Mouse (Mus musculus): ENCODE results near the gene Rgs12. TPM values are rescaled to one million over a fixed set of nuclear protein-coding genes. Genes with fewer than 3 reads are reported as not detected.

The Rgs12 gene
- polyA plus RNA-seq, 1 experiment from 2014 or later, result 30.0 TPM

- H3K36me3 ChIP-seq (ENCODE audit: control insufficient read depth, insufficient read depth), result no peaks in the 10 kb centered on the region
- no peaks in the 10 kb centered on the region for H3K27me3 ChIP-seq (ENCODE audit: control insufficient read depth, insufficient read depth, low read length)
- peaks cover 16% of the 10 kb centered on the region for H3K4me1 ChIP-seq (ENCODE audit: control insufficient read depth, insufficient read depth, low read length)
- 85% methylated on average over 9 of the region's 9 CpGs for WGBS
- no peak for ATAC-seq (replicated peaks; ENCODE audit: extremely low read depth, insufficient read depth, low FRiP score)
- no peak overlapping the region for H3K4me3 ChIP-seq (ENCODE audit: low read length)
- H3K27ac ChIP-seq (ENCODE audit: low read length), result peak overlapping the region; percentile 21; the same call in 1 of the 2 replicates
- H3K4me2 ChIP-seq (ENCODE audit: low read depth, low read length), result no peak overlapping the region
- no peaks in the 10 kb centered on the region for H3K9me3 ChIP-seq (replicated peaks; ENCODE audit: control insufficient read depth, low read length)
- H3K9ac ChIP-seq (ENCODE audit: low read length), result no peak overlapping the region
These were observed 18.9 kb upstream of the Rgs12 start for GRCm38 (mm10) chr5:34930151-34930975.

- Histone ChIP-seq H3K27me3 (ENCODE audit: control insufficient read depth, insufficient read depth, low read length) (no peaks in the 10 kb centered on the region), H3K9me3 (replicated peaks; ENCODE audit: control insufficient read depth, low read length) (no peaks in the 10 kb centered on the region), H3K4me3 (ENCODE audit: low read length) (no peak overlapping the region), H3K27ac (ENCODE audit: low read length) (peak overlapping the region; percentile 21; the same call in 1 of the 2 replicates), H3K36me3 (ENCODE audit: control insufficient read depth, insufficient read depth) (no peaks in the 10 kb centered on the region), H3K4me2 (ENCODE audit: low read depth, low read length) (no peak overlapping the region), H3K4me1 (ENCODE audit: control insufficient read depth, insufficient read depth, low read length) (peaks cover 16% of the 10 kb centered on the region), H3K9ac (ENCODE audit: low read length) (no peak overlapping the region)
- no peak for ATAC-seq (replicated peaks; ENCODE audit: extremely low read depth, insufficient read depth, low FRiP score)
- whole genome bisulfite sequencing, result 78% methylated on average over 2 of the region's 2 CpGs
These were observed 18.2 kb upstream of the Rgs12 start for GRCm38 (mm10) chr5:34931091-34931490.

GRCm38 (mm10) chr5:34931516-34932457 is 17.5 kb upstream of the Rgs12 start:
- H3K9ac ChIP-seq (ENCODE audit: low read length), result peak overlapping the region; percentile 34; the same call in 1 of the 2 replicates
- ATAC-seq (replicated peaks; ENCODE audit: extremely low read depth, insufficient read depth, low FRiP score), result peak; percentile 43; the same call in 1 of the 2 replicates
- 21% methylated on average over 11 of the region's 11 CpGs for WGBS

DNA sequence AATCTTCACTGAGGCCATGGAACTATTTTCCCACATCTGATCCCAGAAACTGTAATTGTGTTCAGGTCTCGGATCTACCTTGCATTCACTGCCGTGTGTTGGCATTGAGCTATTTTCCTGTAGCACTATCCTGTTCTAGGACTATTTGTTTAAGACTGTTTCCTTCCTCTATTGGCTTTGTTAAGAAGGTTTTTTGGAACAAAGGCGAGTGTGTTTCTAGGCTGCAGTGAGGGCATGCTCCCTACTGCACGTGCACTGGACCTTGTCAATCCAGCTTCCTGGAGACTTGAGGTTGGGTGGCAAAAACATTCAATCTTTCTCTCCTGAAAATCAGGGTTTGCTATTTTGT is 16.8 kb upstream of the Rgs12 start:
- no peaks in the 10 kb centered on the region for H3K36me3 ChIP-seq (ENCODE audit: control insufficient read depth, insufficient read depth)
- WGBS, result 56% methylated on average over 4 of the region's 4 CpGs
- peaks cover 16% of the 10 kb centered on the region for H3K4me1 ChIP-seq (ENCODE audit: control insufficient read depth, insufficient read depth, low read length)
- no peaks in the 10 kb centered on the region for H3K9me3 ChIP-seq (replicated peaks; ENCODE audit: control insufficient read depth, low read length)
- no peak overlapping the region for H3K4me2 ChIP-seq (ENCODE audit: low read depth, low read length)
- peak overlapping the region; percentile 87 for H3K27ac ChIP-seq (ENCODE audit: low read length)
- no peaks in the 10 kb centered on the region for H3K27me3 ChIP-seq (ENCODE audit: control insufficient read depth, insufficient read depth, low read length)
- 0 out of 2 replicates have a peak, but pooled peaks have one; percentile 23 for ATAC-seq (replicated peaks; ENCODE audit: extremely low read depth, insufficient read depth, low FRiP score)
- H3K9ac ChIP-seq (ENCODE audit: low read length), result no peak overlapping the region; the same call in 1 of the 2 replicates
- no peak overlapping the region for H3K4me3 ChIP-seq (ENCODE audit: low read length)

More at GRCm38 (mm10) chr5:34931516-34932457, 17.5 kb upstream of the Rgs12 start:
- Histone ChIP-seq H3K27me3 (ENCODE audit: control insufficient read depth, insufficient read depth, low read length) (no peaks in the 10 kb centered on the region), H3K4me3 (ENCODE audit: low read length) (no peak overlapping the region), H3K4me1 (ENCODE audit: control insufficient read depth, insufficient read depth, low read length) (peaks cover 16% of the 10 kb centered on the region), H3K36me3 (ENCODE audit: control insufficient read depth, insufficient read depth) (no peaks in the 10 kb centered on the region), H3K27ac (ENCODE audit: low read length) (peak overlapping the region; percentile 87), H3K4me2 (ENCODE audit: low read depth, low read length) (peak overlapping the region; percentile 14; the same call in 1 of the 2 replicates), H3K9me3 (replicated peaks; ENCODE audit: control insufficient read depth, low read length) (no peaks in the 10 kb centered on the region)

GRCm38 (mm10) chr5:34933461-34933860 is 15.8 kb upstream of the Rgs12 start:
- Histone ChIP-seq H3K9ac (ENCODE audit: low read length) (no peak overlapping the region), H3K4me1 (ENCODE audit: control insufficient read depth, insufficient read depth, low read length) (peaks cover 16% of the 10 kb centered on the region), H3K4me3 (ENCODE audit: low read length) (no peak overlapping the region), H3K27ac (ENCODE audit: low read length) (no peak overlapping the region), H3K36me3 (ENCODE audit: control insufficient read depth, insufficient read depth) (no peaks in the 10 kb centered on the region), H3K4me2 (ENCODE audit: low read depth, low read length) (no peak overlapping the region), H3K27me3 (ENCODE audit: control insufficient read depth, insufficient read depth, low read length) (no peaks in the 10 kb centered on the region), H3K9me3 (replicated peaks; ENCODE audit: control insufficient read depth, low read length) (no peaks in the 10 kb centered on the region)
- ATAC-seq (replicated peaks; ENCODE audit: extremely low read depth, insufficient read depth, low FRiP score), result no peak
- WGBS, result 97% methylated on average over 1 of the region's 1 CpGs

GRCm38 (mm10) chr5:34941710-34942470 is 7.4 kb upstream of the Rgs12 start:
- no peaks in the 10 kb centered on the region for H3K9me3 ChIP-seq (replicated peaks; ENCODE audit: control insufficient read depth, low read length)
- H3K27ac ChIP-seq (ENCODE audit: low read length), result no peak overlapping the region
- no peak overlapping the region for H3K9ac ChIP-seq (ENCODE audit: low read length)
- 0 out of 2 replicates have a peak, but pooled peaks cover 2% of the 10 kb centered on the region for H3K4me1 ChIP-seq (ENCODE audit: control insufficient read depth, insufficient read depth, low read length)
- H3K27me3 ChIP-seq (ENCODE audit: control insufficient read depth, insufficient read depth, low read length), result no peaks in the 10 kb centered on the region
- no peak for ATAC-seq (replicated peaks; ENCODE audit: extremely low read depth, insufficient read depth, low FRiP score)
- 72% methylated on average over 10 of the region's 10 CpGs for WGBS
- no peaks in the 10 kb centered on the region for H3K36me3 ChIP-seq (ENCODE audit: control insufficient read depth, insufficient read depth)
- no peak overlapping the region for H3K4me3 ChIP-seq (ENCODE audit: low read length)
- H3K4me2 ChIP-seq (ENCODE audit: low read depth, low read length), result no peak overlapping the region

DNA sequence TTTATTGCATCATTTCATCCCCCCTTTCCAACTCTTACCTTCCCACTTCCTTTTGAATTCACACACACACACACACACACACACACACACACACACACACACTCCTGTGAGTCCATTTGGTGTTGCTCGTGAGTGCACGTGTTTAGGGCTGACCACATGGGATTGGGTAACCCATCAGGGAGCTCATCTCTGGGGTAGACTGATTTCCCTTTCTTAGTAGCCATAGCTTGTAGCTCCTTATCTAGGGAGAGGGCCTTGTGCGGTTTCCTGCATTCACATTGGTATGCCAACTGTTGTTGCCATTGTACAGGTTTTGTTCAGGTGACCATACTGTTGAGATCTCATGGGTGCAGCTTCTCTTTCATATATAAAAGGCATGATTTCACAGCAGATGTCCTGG is 5.8 kb upstream of the Rgs12 start:
- Histone ChIP-seq H3K9me3 (replicated peaks; ENCODE audit: control insufficient read depth, low read length) (no peaks in the 10 kb centered on the region), H3K4me3 (ENCODE audit: low read length) (no peak overlapping the region), H3K4me2 (ENCODE audit: low read depth, low read length) (no peak overlapping the region), H3K36me3 (ENCODE audit: control insufficient read depth, insufficient read depth) (no peaks in the 10 kb centered on the region), H3K9ac (ENCODE audit: low read length) (no peak overlapping the region), H3K4me1 (ENCODE audit: control insufficient read depth, insufficient read depth, low read length) (peaks cover 2% of the 10 kb centered on the region; the same call in 1 of the 2 replicates), H3K27ac (ENCODE audit: low read length) (no peak overlapping the region), H3K27me3 (ENCODE audit: control insufficient read depth, insufficient read depth, low read length) (no peaks in the 10 kb centered on the region)
- ATAC-seq (replicated peaks; ENCODE audit: extremely low read depth, insufficient read depth, low FRiP score), result no peak
- WGBS, result 53% methylated on average over 3 of the region's 3 CpGs

GRCm38 (mm10) chr5:34949769-34950211 is 545 bp downstream of the Rgs12 start:
- 3% methylated on average over 12 of the region's 12 CpGs for WGBS
- Histone ChIP-seq H3K4me2 (ENCODE audit: low read depth, low read length) (peak overlapping the region; percentile 71), H3K27me3 (ENCODE audit: control insufficient read depth, insufficient read depth, low read length) (no peaks in the 10 kb centered on the region), H3K4me3 (ENCODE audit: low read length) (peak overlapping the region; percentile 78), H3K36me3 (ENCODE audit: control insufficient read depth, insufficient read depth) (peaks cover 5% of the 10 kb centered on the region; the same call in 1 of the 2 replicates), H3K9me3 (replicated peaks; ENCODE audit: control insufficient read depth, low read length) (peaks cover 4% of the 10 kb centered on the region; the same call in 1 of the 2 replicates), H3K4me1 (ENCODE audit: control insufficient read depth, insufficient read depth, low read length) (peaks cover 26% of the 10 kb centered on the region), H3K9ac (ENCODE audit: low read length) (peak overlapping the region; percentile 94), H3K27ac (ENCODE audit: low read length) (peak overlapping the region; percentile 84)
- ATAC-seq (replicated peaks; ENCODE audit: extremely low read depth, insufficient read depth, low FRiP score), result 0 out of 2 replicates have a peak, but pooled peaks have one; percentile 0

All from heart, embryonic 16.5 days (tissue).